Mouse (Mus musculus): ENCODE data around the gene Akna. TPM values are rescaled to one million over a fixed set of nuclear protein-coding genes. Genes with fewer than 3 reads are reported as not detected.
A peak's percentile ranks its signal among the peaks of the same experiment; 100 is the strongest.
"Not testable (repeated sequence)": the region's sequence is repeated elsewhere in the genome, so short reads cannot be mapped to it uniquely, and the experiment has no call there.

Gene Akna
- polyA plus RNA-seq, 1 experiment, result 5.8 TPM

- Histone ChIP-seq H3K27me3 (replicated peaks; ENCODE audit: control insufficient read depth, insufficient read depth, low read length) (no peaks in the 10 kb centered on the region; the same call in 1 of the 2 replicates), H3K4me1 (ENCODE audit: control insufficient read depth, insufficient read depth, low read length) (no peaks in the 10 kb centered on the region), H3K27ac (ENCODE audit: insufficient read depth, low read depth, low read length) (no peak overlapping the region), H3K36me3 (ENCODE audit: control insufficient read depth, insufficient read depth, low read length) (no peaks in the 10 kb centered on the region), H3K4me3 (ENCODE audit: insufficient read depth, low read depth, low read length) (no peak overlapping the region)
- 96% methylated on average over 4 of the region's 4 CpGs for WGBS
- TF ChIP-seq CTCF (conservative IDR thresholded peaks at IDR 0.05; ENCODE audit: insufficient read depth, insufficient read length, low read depth, low read length), result no peak
- TF ChIP-seq POLR2A (IDR thresholded peaks at IDR 0.05; ENCODE audit: low read depth, low read length), result no peak
- no peak for DNase-seq
Measured at GRCm38 (mm10) chr4:63333403-63333802, 69.8 kb downstream of the Akna start.

DNA sequence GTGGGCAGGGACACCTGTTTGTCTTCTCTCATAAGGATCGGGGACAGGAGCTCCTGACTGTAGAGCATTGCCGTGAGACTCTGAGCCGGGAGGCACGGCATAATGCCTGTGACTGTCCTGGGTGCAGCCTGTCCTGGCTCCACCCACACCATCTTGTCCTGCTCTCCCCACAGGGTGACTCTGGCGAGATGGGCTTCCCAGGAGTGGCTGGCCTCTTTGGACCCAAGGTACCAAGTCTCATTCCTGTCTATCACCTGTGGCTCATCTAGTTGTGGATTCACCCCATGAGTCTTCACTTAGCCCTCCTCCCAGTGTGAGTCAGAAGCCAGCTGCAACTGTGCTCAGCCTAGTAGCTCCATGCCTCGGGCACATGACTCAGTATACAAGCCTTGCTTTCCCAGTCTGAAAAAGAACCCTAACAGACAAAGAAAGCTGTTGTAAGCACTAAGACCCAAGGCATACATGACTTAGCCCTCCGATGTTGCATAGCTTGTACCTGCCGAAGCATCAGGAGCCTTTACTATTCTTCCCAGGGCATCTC is 79.8 kb downstream of the Akna start:
- no peaks in the 10 kb centered on the region for H3K36me3 ChIP-seq (ENCODE audit: control insufficient read depth, insufficient read depth, low read length)
- no peak overlapping the region for H3K27ac ChIP-seq (ENCODE audit: insufficient read depth, low read depth, low read length)
- no peak for TF ChIP-seq CTCF (conservative IDR thresholded peaks at IDR 0.05; ENCODE audit: insufficient read depth, insufficient read length, low read depth, low read length)
- no peak for TF ChIP-seq POLR2A (IDR thresholded peaks at IDR 0.05; ENCODE audit: low read depth, low read length)
- H3K4me3 ChIP-seq (ENCODE audit: insufficient read depth, low read depth, low read length), result no peak overlapping the region
- no peaks in the 10 kb centered on the region for H3K27me3 ChIP-seq (replicated peaks; ENCODE audit: control insufficient read depth, insufficient read depth, low read length)
- WGBS, result 82% methylated on average over 8 of the region's 8 CpGs
- no peaks in the 10 kb centered on the region for H3K4me1 ChIP-seq (ENCODE audit: control insufficient read depth, insufficient read depth, low read length)
- no peak for DNase-seq

DNA sequence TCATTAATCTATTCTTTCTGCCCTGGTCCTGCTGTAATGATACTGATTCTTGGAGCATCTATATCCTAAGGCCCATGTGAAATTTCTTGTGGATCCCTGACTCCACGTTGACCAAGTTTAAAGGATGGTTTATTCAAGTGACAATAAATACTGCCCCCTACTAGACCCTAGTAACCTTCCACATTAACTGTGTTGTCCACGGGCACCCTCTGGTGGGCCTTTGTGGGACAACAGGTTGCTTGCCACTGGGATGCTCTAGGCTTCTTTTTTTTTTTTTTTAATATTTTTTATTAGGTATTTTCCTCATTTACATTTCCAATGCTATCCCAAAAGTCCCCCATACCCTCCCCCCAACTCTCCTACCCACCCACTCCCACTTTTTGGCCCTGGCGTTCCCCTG is 83.6 kb downstream of the Akna start:
- TF ChIP-seq CTCF (conservative IDR thresholded peaks at IDR 0.05; ENCODE audit: insufficient read depth, insufficient read length, low read depth, low read length), result peak; percentile 62
- H3K27ac ChIP-seq (ENCODE audit: insufficient read depth, low read depth, low read length); H3K4me3 ChIP-seq (ENCODE audit: insufficient read depth, low read depth, low read length); H3K4me1 ChIP-seq (ENCODE audit: control insufficient read depth, insufficient read depth, low read length); H3K27me3 ChIP-seq (replicated peaks; ENCODE audit: control insufficient read depth, insufficient read depth, low read length); H3K36me3 ChIP-seq (ENCODE audit: control insufficient read depth, insufficient read depth, low read length): not testable (repeated sequence)
- DNase-seq, result peak; percentile 45
- WGBS, result 33% methylated on average over 3 of the region's 3 CpGs

Other genes with a start within 250 kb of the Akna start
- 2.7 and 3.9 TPM in 2 replicates for gene Ambp, start 248.6 kb downstream of the Akna start, polyA plus RNA-seq (2012; rRNA removed)
- gene Kif12, start 231.2 kb downstream of the Akna start, polyA plus RNA-seq (2012; rRNA removed), result 187 and 263 TPM in 2 replicates
- 23.1 and 31.7 TPM in 2 replicates for gene Col27a1, start 189.3 kb downstream of the Akna start, polyA plus RNA-seq (2012; rRNA removed)
- gene Orm1, start 58.8 kb downstream of the Akna start, polyA plus RNA-seq (2012; rRNA removed), result 7.1 and 8.9 TPM in 2 replicates
- 0.14 and 0.38 TPM in 2 replicates for gene Orm3, start 47.2 kb downstream of the Akna start, polyA plus RNA-seq (2012; rRNA removed)
- 0.16 TPM in 1 of 2 replicates, not detected in the other for gene Orm2, start 40.9 kb downstream of the Akna start, polyA plus RNA-seq (2012; rRNA removed)
- gene Whrn, start 92.6 kb upstream of the Akna start, polyA plus RNA-seq (2012; rRNA removed), result 20.3 and 22.7 TPM in 2 replicates
- gene Atp6v1g1, start 141.4 kb upstream of the Akna start, polyA plus RNA-seq (2012; rRNA removed), result 76.1 and 117 TPM in 2 replicates
- gene Tmem268, start 155.4 kb upstream of the Akna start, polyA plus RNA-seq (2012; rRNA removed), result 9.1 and 10.1 TPM in 2 replicates
- gene Gm11213, start 201.9 kb upstream of the Akna start, polyA plus RNA-seq (2012; rRNA removed), result not detected in 2 replicates
- not detected in 2 replicates for gene Tex48, start 219.1 kb upstream of the Akna start, polyA plus RNA-seq (2012; rRNA removed)

Measured in kidney, adult 2 months (tissue).